Mouse (Mus musculus) MEL (cell line): ENCODE measurements at regions not wholly inside any gene's neighbourhood (a gene's known extent, or its start where the extent isn't known, plus 50 kb on each side); places are given as distances from the start of the nearest gene placed in this dataset.

Experiments
- CTCF ChIP-seq, 3 experiments: IDR thresholded peaks in 2 of 3; conservative IDR thresholded peaks in 1 of 3; 2 replicates each; pipeline ENCODE4 v1.5.1; 2011 to 2012; ENCODE audit warnings: low read length in 3 of 3, low read depth in 2 of 3, mild to moderate bottlenecking in 2 of 3, improper control_type of control experiment in 1 of 3, inconsistent platforms in 1 of 3, mixed read lengths in 1 of 3, moderate library complexity in 1 of 3; ENCODE audit not compliant: control insufficient read depth in 1 of 3, insufficient read depth in 1 of 3, poor library complexity in 1 of 3, severe bottlenecking in 1 of 3
- NELFE ChIP-seq: IDR thresholded peaks from 2 replicates; pipeline ENCODE4 v1.6.1; 2011; ENCODE audit warnings: low read depth, low read length, improper control_type of control experiment
- POLR2A ChIP-seq, 2 experiments: IDR thresholded peaks; 2 replicates each; pipeline ENCODE4 v1.6.1; 2011 to 2012; ENCODE audit warnings: low read length in 2 of 2, mild to moderate bottlenecking in 2 of 2, control low read depth in 1 of 2, improper control_type of control experiment in 1 of 2, low read depth in 1 of 2, moderate library complexity in 1 of 2; ENCODE audit not compliant: control insufficient read depth in 1 of 2, insufficient read depth in 1 of 2, poor library complexity in 1 of 2
- TAL1 ChIP-seq: IDR thresholded peaks from 2 replicates; pipeline ENCODE4 v1.6.1; 2012; ENCODE audit warnings: mild to moderate bottlenecking, inconsistent platforms, low read length, moderate library complexity, mixed read lengths

- TF ChIP-seq CTCF (IDR thresholded peaks at IDR 0.05 in 2 of 3, conservative IDR thresholded peaks at IDR 0.05 in 1 of 3; ENCODE audit: control insufficient read depth in 1 of 3, insufficient read depth in 1 of 3, low read depth in 2 of 3, low read length in 3 of 3, poor library complexity in 1 of 3, severe bottlenecking in 1 of 3) (no peak), POLR2A (IDR thresholded peaks at IDR 0.05; ENCODE audit: control insufficient read depth in 1 of 2, insufficient read depth in 1 of 2, low read depth in 1 of 2, low read length in 2 of 2, poor library complexity in 1 of 2) (no peak), NELFE (no peak), TAL1 (no peak)
Observed at GRCm38 (mm10) chr9:67145392-67145791, 96.2 kb upstream of the Tpm1 start.
